Mouse (Mus musculus) right cerebral cortex, postnatal 4 days (tissue): ENCODE results near the gene Rexo2.
"Not testable (repeated sequence)": the region's sequence is repeated elsewhere in the genome, so short reads cannot be mapped to it uniquely, and the experiment has no call there.

ENCODE experiments used
- DNase-seq: peaks from one replicate; pipeline ENCODE4 v3.0.0-alpha.2; 2022

Gene Rexo2

GRCm38 (mm10) chr9:48480411-48481213 lies at the start of gene Rexo2:
Gene Rexo2 (minus strand): TSS chr9:48480623.
- DNase-seq = peak; percentile 93

GRCm38 (mm10) chr9:48526520-48526919 lies 46.1 kb upstream of the Rexo2 start:
- no peak for DNase-seq

- DNase-seq = no peak
Measured at GRCm38 (mm10) chr9:48525566-48525965, 45.1 kb upstream of the Rexo2 start.

GRCm38 (mm10) chr9:48520405-48520804 lies 40.0 kb upstream of the Rexo2 start:
- not testable (repeated sequence) for DNase-seq

- peak; percentile 10 for DNase-seq
Measured at GRCm38 (mm10) chr9:48517372-48518130, 37.1 kb upstream of the Rexo2 start.

- no peak for DNase-seq
Measured at GRCm38 (mm10) chr9:48516615-48517371, 36.4 kb upstream of the Rexo2 start.

GRCm38 (mm10) chr9:48515332-48515731 lies 34.9 kb upstream of the Rexo2 start:
- no peak for DNase-seq

- DNase-seq = no peak
Measured at GRCm38 (mm10) chr9:48510134-48510533, 29.7 kb upstream of the Rexo2 start.

GRCm38 (mm10) chr9:48504741-48505365 lies 24.4 kb upstream of the Rexo2 start:
- no peak for DNase-seq

- no peak for DNase-seq
Measured at GRCm38 (mm10) chr9:48503001-48503400, 22.6 kb upstream of the Rexo2 start.

GRCm38 (mm10) chr9:48501192-48501591 lies 20.8 kb upstream of the Rexo2 start:
- DNase-seq = no peak

- no peak for DNase-seq
Measured at GRCm38 (mm10) chr9:48495548-48495932, 15.1 kb upstream of the Rexo2 start.

- DNase-seq = peak; percentile 91
Measured at GRCm38 (mm10) chr9:48494817-48495547, 14.6 kb upstream of the Rexo2 start, which contains the start of the genes Rbm7 and Gm5617. Gene Rbm7 (minus strand): TSS chr9:48495299. Gene Gm5617 (plus strand): TSS chr9:48495442.

GRCm38 (mm10) chr9:48481214-48482134 lies 1.1 kb upstream of the Rexo2 start:
- no peak for DNase-seq

GRCm38 (mm10) chr9:48479838-48480410 lies 499 bp downstream of the Rexo2 start:
- no peak for DNase-seq

- no peak for DNase-seq
Measured at GRCm38 (mm10) chr9:48478808-48479207, 1.6 kb downstream of the Rexo2 start.

GRCm38 (mm10) chr9:48476236-48477165 lies 3.9 kb downstream of the Rexo2 start:
- no peak for DNase-seq

- DNase-seq = no peak
Measured at GRCm38 (mm10) chr9:48474367-48474766, 6.1 kb downstream of the Rexo2 start.

- no peak for DNase-seq
Measured at GRCm38 (mm10) chr9:48473131-48473530, 7.3 kb downstream of the Rexo2 start.
